Mouse (Mus musculus): ENCODE measurements around the gene Abcc4. TPM values are rescaled to one million over a fixed set of nuclear protein-coding genes. Genes with fewer than 3 reads are reported as not detected.
A peak's percentile ranks its signal among the peaks of the same experiment; 100 is the strongest.

Abcc4 gene
- total RNA-seq, 1 experiment = 36.5 TPM

- TF ChIP-seq MAFK (IDR thresholded peaks at IDR 0.05; ENCODE audit: insufficient read depth, low read depth, low read length) (no peak), CHD2 (IDR thresholded peaks at IDR 0.05; ENCODE audit: low read depth, low read length) (no peak), ZNF384 (IDR thresholded peaks at IDR 0.05; ENCODE audit: low read depth, low read length) (no peak), HCFC1 (IDR thresholded peaks at IDR 0.05; ENCODE audit: borderline replicate concordance, insufficient read depth, low read length) (no peak), ZC3H11A (IDR thresholded peaks at IDR 0.05; ENCODE audit: borderline replicate concordance, low read depth, low read length) (no peak)
- H3K9ac ChIP-seq (ENCODE audit: insufficient read depth, low read depth, low read length, poor library complexity, severe bottlenecking) = no peak overlapping the region
- no peak overlapping the region for H3K4me3 ChIP-seq (ENCODE audit: insufficient read depth in 1 of 2, low read depth in 1 of 2, low read length in 2 of 2, poor library complexity in 1 of 2, severe bottlenecking in 1 of 2)
- no peak overlapping the region for H3K27ac ChIP-seq (ENCODE audit: insufficient read depth, low read depth, low read length, poor library complexity, severe bottlenecking)
- DNase-seq (ENCODE audit: low read depth, low spot score) = no peak
- no peaks in the 10 kb centered on the region for H3K4me1 ChIP-seq (ENCODE audit: control insufficient read depth in 2 of 2, insufficient read depth in 2 of 2, low read length in 2 of 2, poor library complexity in 1 of 2)
- in situ Hi-C loops (cut with MboI; ENCODE audit: low sequenced_read_pairs in 2 of 2, unreplicated experiment in 2 of 2) = no loop called here
- H3K36me3 ChIP-seq (ENCODE audit: control insufficient read depth, insufficient read depth, low read length, poor library complexity, severe bottlenecking) = no peaks in the 10 kb centered on the region
- H3K9me3 ChIP-seq (ENCODE audit: control insufficient read depth, insufficient read depth, low read depth, low read length) = no peaks in the 10 kb centered on the region
Measured at GRCm38 (mm10) chr14:118452572-118452971, 253.4 kb downstream of the Abcc4 start.

DNA sequence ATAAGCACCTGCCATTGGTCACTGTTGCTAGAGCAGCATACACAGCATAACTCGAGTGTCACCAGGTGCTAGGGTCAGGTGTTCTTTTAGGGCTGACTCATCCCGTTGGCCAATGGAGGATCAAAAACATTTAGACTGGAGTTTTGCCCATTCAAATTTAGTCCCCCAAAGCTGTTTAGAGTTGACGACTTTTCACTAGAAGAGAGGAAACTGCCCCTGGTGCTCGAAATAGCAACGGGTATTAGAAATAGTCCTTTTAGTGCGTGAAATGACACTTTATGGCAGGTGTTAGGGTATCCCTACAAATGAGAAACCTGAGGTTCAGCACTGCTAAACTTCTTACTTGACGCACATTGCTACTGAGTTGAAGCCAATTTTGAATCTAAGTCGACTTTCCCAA, 265.9 kb downstream of the Abcc4 start:
- H3K9ac ChIP-seq (ENCODE audit: insufficient read depth, low read depth, low read length, poor library complexity, severe bottlenecking) = no peak overlapping the region
- no peaks in the 10 kb centered on the region for H3K36me3 ChIP-seq (ENCODE audit: control insufficient read depth, insufficient read depth, low read length, poor library complexity, severe bottlenecking)
- no peak overlapping the region for H3K27ac ChIP-seq (ENCODE audit: insufficient read depth, low read depth, low read length, poor library complexity, severe bottlenecking)
- H3K4me1 ChIP-seq (ENCODE audit: control insufficient read depth in 2 of 2, insufficient read depth in 2 of 2, low read length in 2 of 2, poor library complexity in 1 of 2) = no peaks in the 10 kb centered on the region; a peak in 1 of 4 replicates
- no peak for DNase-seq (ENCODE audit: low read depth, low spot score)
- no peaks in the 10 kb centered on the region for H3K9me3 ChIP-seq (ENCODE audit: control insufficient read depth, insufficient read depth, low read depth, low read length)
- H3K4me3 ChIP-seq (ENCODE audit: insufficient read depth in 1 of 2, low read depth in 1 of 2, low read length in 2 of 2, poor library complexity in 1 of 2, severe bottlenecking in 1 of 2) = no peak overlapping the region
- no peak for TF ChIP-seq CHD2 (IDR thresholded peaks at IDR 0.05; ENCODE audit: low read depth, low read length)
- in situ Hi-C loops (cut with MboI; ENCODE audit: low sequenced_read_pairs in 2 of 2, unreplicated experiment in 2 of 2) = no loop called here

DNA sequence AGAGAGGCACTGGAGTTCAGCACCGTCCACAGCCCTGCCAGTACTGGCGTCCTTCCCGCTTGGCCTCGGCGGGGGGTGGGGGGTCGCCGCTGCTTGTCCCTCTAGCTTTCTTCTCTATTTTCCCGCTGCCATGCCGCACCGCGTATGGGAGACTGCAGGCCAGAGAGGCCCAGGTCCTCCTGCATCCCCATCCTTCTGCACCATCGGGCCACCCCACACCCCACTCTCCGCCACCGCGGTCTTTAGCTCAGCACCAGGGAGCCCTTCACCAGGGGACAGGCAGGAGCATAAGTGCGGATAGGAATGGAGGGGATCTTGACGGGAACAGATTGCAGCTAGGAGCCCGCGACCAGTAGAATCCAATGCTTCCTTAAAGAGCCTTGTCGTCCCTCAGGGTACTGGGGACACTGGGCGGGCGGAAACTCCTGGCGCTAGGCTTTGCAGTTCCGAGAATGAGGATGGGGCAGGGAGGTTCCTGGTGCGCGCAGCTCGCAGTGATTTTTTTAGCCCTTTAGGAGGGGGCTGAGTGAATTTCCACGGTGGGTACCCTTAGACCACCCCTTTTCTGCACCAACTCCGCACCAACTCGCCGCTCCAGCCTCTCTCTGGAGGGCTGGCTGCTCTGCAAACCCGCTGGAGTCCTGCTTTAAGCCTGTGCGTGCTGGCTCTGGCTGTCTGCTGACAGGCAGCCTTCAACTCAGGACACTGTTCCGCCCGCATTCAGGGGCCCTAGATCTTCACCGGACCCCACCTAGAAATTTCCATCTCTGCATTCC, 268.7 kb downstream of the Abcc4 start:
- no peaks in the 10 kb centered on the region for H3K9me3 ChIP-seq (ENCODE audit: control insufficient read depth, insufficient read depth, low read depth, low read length)
- no peak overlapping the region for H3K27ac ChIP-seq (ENCODE audit: insufficient read depth, low read depth, low read length, poor library complexity, severe bottlenecking)
- H3K9ac ChIP-seq (ENCODE audit: insufficient read depth, low read depth, low read length, poor library complexity, severe bottlenecking) = peak overlapping the region; percentile 56
- peak overlapping the region; percentile 62 to 73 for H3K4me3 ChIP-seq (ENCODE audit: insufficient read depth in 1 of 2, low read depth in 1 of 2, low read length in 2 of 2, poor library complexity in 1 of 2, severe bottlenecking in 1 of 2)
- no peaks in the 10 kb centered on the region for H3K36me3 ChIP-seq (ENCODE audit: control insufficient read depth, insufficient read depth, low read length, poor library complexity, severe bottlenecking)
- TF ChIP-seq ZC3H11A (IDR thresholded peaks at IDR 0.05; ENCODE audit: borderline replicate concordance, low read depth, low read length) = no peak
- TF ChIP-seq HCFC1 (IDR thresholded peaks at IDR 0.05; ENCODE audit: borderline replicate concordance, insufficient read depth, low read length) = no peak
- TF ChIP-seq ZNF384 (IDR thresholded peaks at IDR 0.05; ENCODE audit: low read depth, low read length) = no peak
- no peak for TF ChIP-seq CHD2 (IDR thresholded peaks at IDR 0.05; ENCODE audit: low read depth, low read length)
- TF ChIP-seq MAFK (IDR thresholded peaks at IDR 0.05; ENCODE audit: insufficient read depth, low read depth, low read length) = no peak
- DNase-seq (ENCODE audit: low read depth, low spot score) = peak; percentile 35
- H3K4me1 ChIP-seq (ENCODE audit: control insufficient read depth in 2 of 2, insufficient read depth in 2 of 2, low read length in 2 of 2, poor library complexity in 1 of 2) = no peaks in the 10 kb centered on the region; a peak in 1 of 4 replicates
- in situ Hi-C loops (cut with MboI; ENCODE audit: low sequenced_read_pairs in 2 of 2, unreplicated experiment in 2 of 2) = no loop called here

- no peak overlapping the region for H3K27ac ChIP-seq (ENCODE audit: insufficient read depth, low read depth, low read length, poor library complexity, severe bottlenecking)
- in situ Hi-C loops (cut with MboI; ENCODE audit: low sequenced_read_pairs in 2 of 2, unreplicated experiment in 2 of 2) = no loop called here
- peak; percentile 36 for DNase-seq (ENCODE audit: low read depth, low spot score)
- H3K9me3 ChIP-seq (ENCODE audit: control insufficient read depth, insufficient read depth, low read depth, low read length) = no peaks in the 10 kb centered on the region
- TF ChIP-seq HCFC1 (IDR thresholded peaks at IDR 0.05; ENCODE audit: borderline replicate concordance, insufficient read depth, low read length) = no peak
- no peak for TF ChIP-seq MAFK (IDR thresholded peaks at IDR 0.05; ENCODE audit: insufficient read depth, low read depth, low read length)
- no peak for TF ChIP-seq ZC3H11A (IDR thresholded peaks at IDR 0.05; ENCODE audit: borderline replicate concordance, low read depth, low read length)
- no peak for TF ChIP-seq ZNF384 (IDR thresholded peaks at IDR 0.05; ENCODE audit: low read depth, low read length)
- no peak for TF ChIP-seq CHD2 (IDR thresholded peaks at IDR 0.05; ENCODE audit: low read depth, low read length)
- H3K4me3 ChIP-seq (ENCODE audit: insufficient read depth in 1 of 2, low read depth in 1 of 2, low read length in 2 of 2, poor library complexity in 1 of 2, severe bottlenecking in 1 of 2) = peak overlapping the region; percentile 62 to 73
- no peak overlapping the region for H3K9ac ChIP-seq (ENCODE audit: insufficient read depth, low read depth, low read length, poor library complexity, severe bottlenecking)
- H3K4me1 ChIP-seq (ENCODE audit: control insufficient read depth in 2 of 2, insufficient read depth in 2 of 2, low read length in 2 of 2, poor library complexity in 1 of 2) = no peaks in the 10 kb centered on the region; a peak in 1 of 4 replicates
- no peaks in the 10 kb centered on the region for H3K36me3 ChIP-seq (ENCODE audit: control insufficient read depth, insufficient read depth, low read length, poor library complexity, severe bottlenecking)
Measured at GRCm38 (mm10) chr14:118436791-118437155, 269.2 kb downstream of the Abcc4 start.
